In genomic region chr2:34106837-34107565, GRCm38 (mm10) we compare ENCODE assay signal across 8 mouse cellular contexts.
DNase-seq lines count a peak whose midpoint lies in the region; ATAC-seq and TF ChIP-seq lines count a peak whose summit lies in the region.

No protein-coding gene starts in this region.

- H3K27ac ChIP-seq in kidney, embryonic 16.5 days (ENCODE audit: low read length): no peak overlapping the region
- H3K27ac ChIP-seq in hindbrain, embryonic 15.5 days (replicated peaks): peak overlapping the region; percentile 90
- peak overlapping the region; percentile 60 for H3K27ac ChIP-seq in midbrain, postnatal 0 days (ENCODE audit: low read depth, low read length)

- no peak overlapping the region for H3K9ac ChIP-seq in kidney, embryonic 16.5 days (replicated peaks; ENCODE audit: low read length)
- peak overlapping the region; percentile 37 for H3K9ac ChIP-seq in hindbrain, embryonic 15.5 days
- peak overlapping the region; percentile 46 for H3K9ac ChIP-seq in midbrain, postnatal 0 days (replicated peaks; ENCODE audit: low read length, poor library complexity, severe bottlenecking)

- intact Hi-C loops in heart, postnatal 25 days (cut with DNase I): no loop called here
- intact Hi-C loops in gastrocnemius, postnatal 14 days (cut with DNase I; ENCODE audit: low total_unique reads): no loop called here

- peaks cover 5% of the 10 kb centered on the region; the same call in 1 of the 2 replicates for H3K27me3 ChIP-seq in kidney, embryonic 16.5 days (ENCODE audit: insufficient read depth, low read length)
- no peaks in the 10 kb centered on the region for H3K27me3 ChIP-seq in hindbrain, embryonic 15.5 days
- H3K27me3 ChIP-seq in midbrain, postnatal 0 days (ENCODE audit: insufficient read depth, low read length): no peaks in the 10 kb centered on the region

- H3K4me2 ChIP-seq in kidney, embryonic 16.5 days (replicated peaks; ENCODE audit: low read depth, low read length): peak overlapping the region; percentile 46
- H3K4me2 ChIP-seq in hindbrain, embryonic 15.5 days: peak overlapping the region; percentile 48
- H3K4me2 ChIP-seq in midbrain, postnatal 0 days (ENCODE audit: low read depth, low read length, poor library complexity, severe bottlenecking): peak overlapping the region; percentile 47

- peaks cover 21% of the 10 kb centered on the region for H3K4me1 ChIP-seq in kidney, embryonic 16.5 days (ENCODE audit: insufficient read depth, low read length)
- H3K4me1 ChIP-seq in hindbrain, embryonic 15.5 days (replicated peaks): peaks cover 39% of the 10 kb centered on the region
- H3K4me1 ChIP-seq in midbrain, postnatal 0 days (ENCODE audit: insufficient read depth, low read length): peaks cover 11% of the 10 kb centered on the region; the same call in 1 of the 2 replicates

- H3K4me3 ChIP-seq in kidney, embryonic 16.5 days (ENCODE audit: low read length): peak overlapping the region; percentile 23
- H3K4me3 ChIP-seq in hindbrain, embryonic 15.5 days: peak overlapping the region; percentile 19
- H3K4me3 ChIP-seq in midbrain, postnatal 0 days (ENCODE audit: low read depth, low read length): peak overlapping the region; percentile 21; the same call in 1 of the 2 replicates

- TF ChIP-seq CTCF in midbrain, postnatal 0 days (IDR thresholded peaks at IDR 0.05): no peak

- 21% methylated on average over 15 of the region's 15 CpGs for WGBS in kidney, embryonic 16.5 days
- 18% methylated on average over 15 of the region's 15 CpGs for WGBS in hindbrain, embryonic 15.5 days
- WGBS in midbrain, postnatal 0 days: 11% methylated on average over 15 of the region's 15 CpGs

- ATAC-seq in kidney, embryonic 16.5 days (ENCODE audit: low FRiP score, low TSS enrichment): peak; percentile 47; the same call in 1 of the 2 replicates
- peak; percentile 49 for ATAC-seq in hindbrain, embryonic 15.5 days (ENCODE audit: low FRiP score, low read depth)
- peak; percentile 20; the same call in 1 of the 2 replicates for ATAC-seq in midbrain, postnatal 0 days (ENCODE audit: low FRiP score)

- DNase-seq in kidney, adult 8-10 months: no peak
- DNase-seq in embryo, embryonic 11 days: peak; percentile 68
- peak; percentile 72 for DNase-seq in midbrain, postnatal 0 days (ENCODE audit: low spot score)
- no peak for DNase-seq in gastrocnemius, postnatal 10 days
- DNase-seq in heart, postnatal 25 days (ENCODE audit: low spot score): no peak
- no peak for DNase-seq in gastrocnemius, postnatal 14 days

- no peaks in the 10 kb centered on the region for H3K9me3 ChIP-seq in kidney, embryonic 16.5 days (ENCODE audit: low read length)
- H3K9me3 ChIP-seq in hindbrain, embryonic 15.5 days: no peaks in the 10 kb centered on the region
- H3K9me3 ChIP-seq in midbrain, postnatal 0 days (ENCODE audit: low read length): no peaks in the 10 kb centered on the region

- H3K36me3 ChIP-seq in kidney, embryonic 16.5 days (ENCODE audit: insufficient read depth, low read length): no peaks in the 10 kb centered on the region
- no peaks in the 10 kb centered on the region for H3K36me3 ChIP-seq in hindbrain, embryonic 15.5 days
- H3K36me3 ChIP-seq in midbrain, postnatal 0 days (ENCODE audit: insufficient read depth, low read length): no peaks in the 10 kb centered on the region

Comparison
In these comparisons a context has a peak if more than half of its experiments do, and no peak if none do; other contexts are left out.
1. DNase-seq: peak in embryo, embryonic 11 days (single experiment) and midbrain, postnatal 0 days (single experiment); none in kidney, adult 8-10 months (0 of 2), gastrocnemius, postnatal 10 days (single experiment), heart, postnatal 25 days (single experiment) and gastrocnemius, postnatal 14 days (single experiment).
2. Peak in every context shown above with its lines, with median percentiles within 50 percentile points of each other: ATAC-seq, H3K4me2 ChIP-seq and H3K4me3 ChIP-seq.